Mouse (Mus musculus) telencephalon, adult 2 months (tissue): ENCODE measurements around the gene 2310011J03Rik.
A peak's percentile ranks its signal among the peaks of the same experiment; 100 is the strongest.
"Not testable (repeated sequence)": the region's sequence is repeated elsewhere in the genome, so short reads cannot be mapped to it uniquely, and the experiment has no call there.

Source experiments
- DNase-seq: peaks from one replicate; pipeline ENCODE4 v3.0.0-alpha.2; 2011; ENCODE audit warnings: low read depth, low spot score

2310011J03Rik gene

DNA sequence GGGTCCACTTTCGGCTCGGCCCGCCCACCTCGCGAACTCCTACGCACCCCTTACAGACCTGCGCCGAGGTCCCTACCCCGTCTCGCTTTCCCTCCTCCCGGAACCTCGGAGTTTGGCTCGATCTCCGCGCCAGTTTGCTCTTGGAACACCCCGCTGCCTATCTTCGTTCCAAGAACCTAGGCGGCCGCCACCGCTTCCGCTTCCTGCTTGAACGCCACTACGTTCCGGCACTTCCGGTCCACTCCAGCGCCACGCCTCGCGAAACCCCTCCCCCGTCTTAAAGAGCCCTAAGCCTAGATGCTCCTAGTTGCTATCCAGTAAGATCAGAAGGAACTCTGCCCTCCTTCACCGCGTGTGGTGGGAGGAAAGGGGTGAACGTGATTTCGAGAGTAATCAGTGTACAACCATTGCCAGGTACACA is at the start of gene 2310011J03Rik:
TSS of gene 2310011J03Rik (minus strand) at position 198 of the 421 bp plus-strand sequence.
- DNase-seq = peak; percentile 93

DNA sequence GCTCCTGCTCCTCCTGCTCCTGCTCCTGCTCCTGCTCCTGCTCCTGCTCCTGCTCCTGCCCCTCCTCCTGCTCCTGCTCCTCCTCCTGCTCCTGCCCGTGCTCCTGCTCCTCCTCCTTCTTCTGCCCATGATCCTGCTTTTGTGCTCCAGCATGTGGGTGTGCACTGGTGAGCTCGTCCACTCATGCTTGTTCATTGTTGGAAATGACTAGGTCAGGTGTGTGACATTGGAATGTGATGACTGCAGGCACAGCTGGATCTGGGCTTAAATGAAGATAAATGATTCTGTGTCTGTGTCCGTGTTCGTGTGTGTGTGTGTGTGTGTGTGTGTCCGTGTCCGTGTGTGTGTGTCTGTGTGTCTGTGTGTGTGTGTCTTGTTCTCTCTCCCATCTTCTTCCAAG is 48.1 kb upstream of the 2310011J03Rik start:
- DNase-seq = no peak

GRCm38 (mm10) chr10:80367954-80368353 is 47.6 kb upstream of the 2310011J03Rik start:
- no peak for DNase-seq

GRCm38 (mm10) chr10:80365736-80366135 is 45.4 kb upstream of the 2310011J03Rik start:
- no peak for DNase-seq

DNA sequence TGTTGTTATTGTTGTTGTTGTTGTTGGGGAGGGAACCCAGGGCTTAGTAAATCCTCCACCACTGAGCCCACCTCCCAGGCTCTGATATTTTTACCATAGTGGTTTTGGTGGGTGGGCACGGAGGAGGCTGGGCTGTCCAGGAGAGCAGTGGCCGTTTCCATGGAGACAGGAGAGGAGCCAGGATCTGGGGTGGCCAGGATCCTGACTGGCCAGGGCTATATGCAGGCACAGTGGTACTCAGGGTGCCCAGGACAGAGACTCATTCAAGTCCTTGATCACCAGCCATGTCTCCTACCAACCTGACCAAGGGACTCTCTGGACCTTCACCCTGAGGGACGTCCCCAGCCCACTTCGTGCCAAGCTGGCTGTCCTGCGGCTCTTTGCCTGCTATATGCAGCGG is 43.4 kb upstream of the 2310011J03Rik start:
- no peak for DNase-seq

GRCm38 (mm10) chr10:80357994-80358639 is 37.8 kb upstream of the 2310011J03Rik start:
- no peak for DNase-seq

GRCm38 (mm10) chr10:80357336-80357735 is 37.0 kb upstream of the 2310011J03Rik start:
- DNase-seq = peak; percentile 60

DNA sequence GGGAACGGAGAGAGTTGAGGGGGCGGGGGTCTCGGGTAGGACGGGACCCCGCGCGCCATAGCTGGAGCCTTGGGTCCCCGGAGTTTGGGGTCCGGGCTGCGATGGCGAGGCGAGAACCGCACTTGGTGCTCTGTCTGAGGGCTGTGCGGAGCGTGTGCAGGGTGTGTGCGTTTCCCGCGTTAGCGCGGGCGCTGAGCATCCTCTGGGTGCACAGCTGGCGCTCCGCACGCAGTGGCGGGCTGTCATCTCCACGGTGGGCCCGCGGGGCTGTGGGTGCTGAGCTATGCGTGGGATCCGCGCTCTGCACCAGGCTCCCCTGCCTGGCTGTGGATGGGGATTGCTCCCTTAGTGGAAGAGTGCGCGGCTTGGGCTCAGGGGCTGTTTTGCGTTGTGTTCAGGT is 36.4 kb upstream of the 2310011J03Rik start:
- no peak for DNase-seq

- DNase-seq = no peak
Observed at GRCm38 (mm10) chr10:80356001-80356682, 35.8 kb upstream of the 2310011J03Rik start, which contains the start of gene Plk5. Gene Plk5 (plus strand): TSS chr10:80356459.

DNA sequence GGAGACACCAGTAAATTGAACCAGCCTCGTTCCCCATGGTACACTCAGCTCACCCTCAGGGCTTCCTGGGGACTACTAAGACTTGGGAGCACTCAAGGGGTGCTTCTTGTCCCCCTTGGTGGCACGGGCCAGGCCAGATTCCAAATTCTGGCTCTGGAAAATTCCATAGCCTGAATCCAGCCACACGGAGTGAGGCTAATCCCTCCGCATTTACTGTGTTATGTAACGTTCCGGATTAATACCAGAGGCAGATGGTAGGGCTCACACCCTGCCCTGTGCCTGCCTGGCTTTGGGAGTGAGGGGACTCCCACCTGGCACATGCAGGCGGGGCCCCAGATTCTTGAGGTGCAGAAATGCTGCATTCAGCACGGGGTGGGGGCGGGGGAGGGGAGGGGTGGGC is 35.1 kb upstream of the 2310011J03Rik start:
- DNase-seq = no peak

GRCm38 (mm10) chr10:80352727-80353126 is 32.4 kb upstream of the 2310011J03Rik start:
- DNase-seq = no peak

DNA sequence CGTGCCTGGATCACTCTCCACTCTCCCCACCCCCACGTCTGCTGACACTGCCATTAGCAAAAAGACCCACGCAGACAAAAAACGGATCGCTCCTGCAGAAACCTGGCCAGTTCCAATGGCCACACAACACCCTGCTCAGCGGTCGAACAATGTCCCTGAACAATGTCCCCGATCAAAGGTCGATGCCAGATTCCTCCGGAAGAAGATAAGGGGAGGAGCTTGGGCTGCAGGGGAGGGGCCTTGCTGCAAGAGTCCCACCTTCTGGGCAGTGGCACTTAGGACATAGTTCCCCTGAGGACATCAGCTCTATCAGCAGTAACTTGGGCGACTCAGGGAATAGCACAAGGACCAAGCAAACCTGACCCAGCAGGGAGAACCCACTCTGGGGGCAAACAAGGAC is 31.6 kb upstream of the 2310011J03Rik start:
- no peak for DNase-seq

DNA sequence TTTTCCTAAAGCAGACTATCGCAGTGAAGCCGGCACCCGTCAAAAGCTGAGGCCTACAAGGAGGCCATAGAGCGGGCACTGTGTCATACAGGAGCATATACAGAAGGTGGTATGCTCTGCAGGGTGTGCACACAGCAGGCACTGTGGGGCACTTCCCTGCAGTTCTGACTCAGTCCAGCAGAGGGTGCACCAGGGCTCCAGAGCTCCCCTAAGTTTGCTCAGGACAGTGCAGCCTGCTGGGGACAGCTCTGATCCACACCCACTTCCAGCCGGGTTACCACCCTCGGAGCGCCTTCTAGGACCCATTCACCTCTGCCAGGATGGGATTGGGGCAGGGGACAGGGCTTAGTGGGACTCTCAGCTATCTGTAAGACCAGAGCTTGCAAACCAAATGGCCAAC is 30.0 kb upstream of the 2310011J03Rik start:
- no peak for DNase-seq

DNA sequence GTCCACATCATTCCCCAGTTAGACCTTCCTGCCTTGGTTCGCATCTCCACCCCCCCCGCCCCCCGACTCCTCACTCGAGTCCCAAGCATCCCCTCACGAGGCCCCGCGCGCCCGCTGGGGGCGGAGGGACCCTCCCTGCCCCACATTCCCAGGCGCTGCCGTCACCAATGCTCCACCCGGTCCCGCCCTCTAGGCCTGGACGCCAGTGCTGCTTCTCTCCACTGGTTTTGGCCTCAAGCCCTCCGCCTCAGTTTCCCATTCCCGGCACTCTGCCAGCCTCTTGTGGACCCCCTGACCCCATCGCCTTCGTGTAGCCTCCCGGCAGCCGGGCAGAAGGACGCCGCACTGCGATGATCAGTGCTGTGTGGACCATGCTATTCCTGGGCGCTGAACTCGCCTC is 28.6 kb upstream of the 2310011J03Rik start:
- DNase-seq = no peak

DNA sequence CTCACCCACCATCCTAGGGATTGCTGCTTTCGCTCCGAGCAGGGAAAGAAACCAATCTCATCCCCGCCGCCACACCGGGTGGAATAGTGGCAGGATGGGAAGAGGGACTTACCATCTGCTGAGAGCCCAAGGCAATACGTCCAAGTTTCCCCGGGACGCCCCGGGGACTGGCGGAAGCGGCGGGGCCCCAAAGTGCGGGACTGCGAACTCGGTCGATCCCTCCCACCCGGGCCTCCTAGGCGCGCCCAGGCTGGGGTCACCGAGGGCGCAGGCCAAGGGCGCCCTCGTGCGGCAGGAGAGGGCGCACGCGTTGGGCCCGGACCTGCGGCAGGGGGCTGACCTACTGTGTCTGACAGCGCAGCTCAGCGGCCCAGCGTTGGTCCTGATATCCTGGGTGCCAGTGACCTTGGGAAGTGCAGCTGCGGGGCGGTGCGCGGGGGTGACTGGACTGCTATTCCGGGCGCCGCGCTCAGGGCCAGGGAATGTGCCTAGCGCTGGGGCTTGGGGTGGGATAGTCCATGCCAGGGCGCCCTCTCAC is 28.0 kb upstream of the 2310011J03Rik start, which contains the start of gene Adamtsl5:
TSS of gene Adamtsl5 (minus strand) at position 169 of the 538 bp plus-strand sequence.
- DNase-seq = no peak

DNA sequence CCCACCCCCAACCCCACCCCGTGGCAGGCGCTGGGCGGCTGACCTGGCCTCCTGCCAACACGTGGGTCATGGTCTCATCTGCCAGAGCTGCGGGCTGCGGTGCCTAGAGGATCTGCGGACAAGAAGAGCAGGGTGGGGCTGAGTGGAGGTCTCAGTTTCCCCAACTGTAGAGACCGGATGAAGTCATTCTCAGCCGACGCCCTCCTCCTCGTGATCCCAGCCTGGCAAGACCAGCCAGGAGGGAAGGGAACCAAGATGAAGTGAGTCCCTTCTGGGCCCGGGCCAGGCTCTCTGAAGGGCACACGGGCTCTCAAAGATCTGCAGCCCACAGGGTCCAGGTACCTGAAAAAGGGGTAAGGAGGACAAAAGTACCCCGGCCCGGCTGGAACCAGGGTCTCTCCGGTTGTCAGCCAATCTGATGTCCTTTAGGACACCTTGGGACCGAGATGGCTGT is 27.2 kb upstream of the 2310011J03Rik start:
- DNase-seq = no peak

DNA sequence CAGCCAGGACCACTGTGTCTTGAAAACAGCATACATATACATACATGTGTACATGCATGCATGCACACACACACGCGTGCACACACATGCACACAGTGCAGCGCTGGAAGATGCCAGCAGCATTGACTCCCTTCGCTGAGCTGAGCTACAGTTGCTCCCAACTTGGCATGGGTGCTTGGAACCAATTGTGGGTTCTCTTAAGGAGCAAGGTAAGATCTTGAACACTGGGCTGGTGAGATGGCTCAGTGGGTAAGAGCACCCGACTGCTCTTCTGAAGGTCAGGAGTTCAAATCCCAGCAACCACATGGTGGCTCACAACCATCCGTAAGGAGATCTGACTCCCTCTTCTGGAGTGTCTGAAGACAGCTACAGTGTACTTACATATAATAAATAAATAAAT is 25.6 kb upstream of the 2310011J03Rik start:
- not testable (repeated sequence) for DNase-seq

DNA sequence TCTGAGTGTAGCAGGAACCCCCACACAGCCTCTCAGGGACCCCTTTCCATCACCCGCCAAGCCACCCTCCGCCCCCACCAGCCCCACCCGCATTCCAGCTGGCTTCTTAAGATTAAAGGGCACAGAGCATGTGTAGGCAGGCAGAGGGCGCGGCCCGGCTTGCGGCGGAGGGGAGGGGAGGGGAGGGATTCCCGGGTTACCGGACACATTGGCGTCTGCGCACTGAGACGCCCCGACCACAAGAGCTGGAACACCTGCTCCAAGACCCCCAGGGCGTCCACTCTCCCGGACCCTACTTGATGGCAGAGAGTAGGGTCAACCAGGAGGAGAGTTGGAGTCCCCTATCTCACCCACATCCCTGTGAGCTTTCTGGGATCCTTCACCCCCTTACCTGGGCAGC is 24.8 kb upstream of the 2310011J03Rik start:
- no peak for DNase-seq

GRCm38 (mm10) chr10:80344131-80344661 is 23.9 kb upstream of the 2310011J03Rik start:
- DNase-seq = no peak

GRCm38 (mm10) chr10:80343425-80343895 is 23.1 kb upstream of the 2310011J03Rik start:
- no peak for DNase-seq

- no peak for DNase-seq
Observed at GRCm38 (mm10) chr10:80342749-80343424, 22.6 kb upstream of the 2310011J03Rik start.

- no peak for DNase-seq
Observed at GRCm38 (mm10) chr10:80342305-80342748, 22.0 kb upstream of the 2310011J03Rik start.
